Comparison of ENCODE assay signal across 30 mouse cellular contexts in genomic region chr7:24776145-24776544, GRCm38 (mm10). TPM values are rescaled to one million over a fixed set of nuclear protein-coding genes. Genes with fewer than 3 reads are reported as not detected.
A peak's percentile ranks its signal among the peaks of the same experiment; 100 is the strongest.
DNase-seq lines count a peak whose midpoint lies in the region; ATAC-seq and TF ChIP-seq lines count a peak whose summit lies in the region.
"Had no signal": no experiment of that assay in that cellular context is flagged by ENCODE, and none has a peak within 500 bp of the region (broad histone marks: within the 10 kb centered on the region; RNA-seq: fewer than 3 reads in every experiment).

No protein-coding gene starts in this region.

- 64% methylated on average over 2 of the region's 2 CpGs for WGBS in liver, embryonic 14.5 days (ENCODE audit: insufficient replicate concordance)
- WGBS in liver, embryonic 11.5 days, result 71% methylated on average over 2 of the region's 2 CpGs

- TF ChIP-seq CTCF in liver, embryonic 14.5 days (IDR thresholded peaks at IDR 0.05; ENCODE audit: low read depth), result peak; percentile 22
- peak in 2 of 3 experiments; percentile 21 to 24; a peak in 3 of 6 replicates for TF ChIP-seq CTCF in MEL (IDR thresholded peaks at IDR 0.05 in 2 of 3, conservative IDR thresholded peaks at IDR 0.05 in 1 of 3; ENCODE audit: control insufficient read depth in 1 of 3, insufficient read depth in 1 of 3, low read depth in 2 of 3, low read length in 3 of 3, poor library complexity in 1 of 3, severe bottlenecking in 1 of 3)

- ATAC-seq in liver, embryonic 14.5 days (ENCODE audit: insufficient read depth), result no peak
- ATAC-seq in liver, embryonic 11.5 days (replicated peaks; ENCODE audit: low FRiP score), result no peak
- ATAC-seq: forebrain, embryonic 13.5 days; forebrain, embryonic 16.5 days; hindbrain, embryonic 16.5 days; intestine, embryonic 15.5 days had no signal

- H3K4me1 ChIP-seq in liver, embryonic 14.5 days (replicated peaks; ENCODE audit: control insufficient read depth in 2 of 2, insufficient read depth in 2 of 2, low read length in 1 of 2), result no peaks in the 10 kb centered on the region
- no peaks in the 10 kb centered on the region for H3K4me1 ChIP-seq in liver, embryonic 11.5 days (replicated peaks; ENCODE audit: control insufficient read depth, insufficient read depth, low read length)
- peaks cover 0 to 4% of the 10 kb centered on the region in 2 experiments; a peak in 2 of 4 replicates for H3K4me1 ChIP-seq in MEL (ENCODE audit: control insufficient read depth in 1 of 2, insufficient read depth in 2 of 2, low read length in 2 of 2)
- H3K4me1 ChIP-seq: forebrain, embryonic 10.5 days; forebrain, embryonic 13.5 days; hindbrain, embryonic 13.5 days; intestine, embryonic 15.5 days had no signal

- no peak overlapping the region for H3K4me3 ChIP-seq in liver, embryonic 14.5 days (ENCODE audit: insufficient read depth in 1 of 2, low read depth in 2 of 2, low read length in 2 of 2)
- H3K4me3 ChIP-seq in liver, embryonic 11.5 days (ENCODE audit: low read depth, low read length), result no peak overlapping the region
- H3K4me3 ChIP-seq in MEL (ENCODE audit: control insufficient read depth in 1 of 2, insufficient read depth in 1 of 2, low read depth in 2 of 2, low read length in 2 of 2), result no peak overlapping the region
- H3K4me3 ChIP-seq: forebrain, embryonic 10.5 days; forebrain, embryonic 13.5 days; gastrocnemius, adult 2 months; hindbrain, embryonic 13.5 days; intestine, embryonic 15.5 days had no signal

- H3K9me3 ChIP-seq in liver, embryonic 14.5 days (ENCODE audit: control insufficient read depth, low read length), result no peaks in the 10 kb centered on the region
- no peaks in the 10 kb centered on the region for H3K9me3 ChIP-seq in liver, embryonic 11.5 days (ENCODE audit: control insufficient read depth, low read length)
- no peaks in the 10 kb centered on the region for H3K9me3 ChIP-seq in MEL (replicated peaks; ENCODE audit: insufficient read depth, low read length)
- H3K9me3 ChIP-seq: forebrain, embryonic 10.5 days; forebrain, embryonic 13.5 days; G1E; hindbrain, embryonic 13.5 days; intestine, embryonic 15.5 days had no signal

- no peaks in the 10 kb centered on the region for H3K79me2 ChIP-seq in MEL (ENCODE audit: control insufficient read depth, insufficient read depth, low read length, poor library complexity)

- H3K4me2 ChIP-seq in liver, embryonic 14.5 days (ENCODE audit: low read depth), result no peak overlapping the region
- no peak overlapping the region for H3K4me2 ChIP-seq in liver, embryonic 11.5 days
- H3K4me2 ChIP-seq: forebrain, embryonic 13.5 days; heart, embryonic 11.5 days; hindbrain, embryonic 13.5 days; intestine, embryonic 15.5 days had no signal

- no peak for TF ChIP-seq EP300 in liver, embryonic 14.5 days (IDR thresholded peaks at IDR 0.05; ENCODE audit: low read depth)
- no peak for TF ChIP-seq EP300 in MEL (IDR thresholded peaks at IDR 0.05; ENCODE audit: low read depth in 1 of 2, low read length in 2 of 2)

- TF ChIP-seq RAD21 in MEL (IDR thresholded peaks at IDR 0.05; ENCODE audit: low read depth, low read length), result peak; percentile 11

- H3K9ac ChIP-seq in liver, embryonic 14.5 days (replicated peaks), result no peak overlapping the region
- H3K9ac ChIP-seq in liver, embryonic 11.5 days (ENCODE audit: low read depth, low read length), result no peak overlapping the region
- H3K9ac ChIP-seq in MEL (ENCODE audit: control insufficient read depth, low read depth, low read length, poor library complexity, severe bottlenecking), result no peak overlapping the region
- H3K9ac ChIP-seq: forebrain, embryonic 13.5 days; hindbrain, embryonic 13.5 days; intestine, embryonic 15.5 days had no signal

- no peak for TF ChIP-seq POLR2A in MEL (IDR thresholded peaks at IDR 0.05; ENCODE audit: control insufficient read depth in 1 of 2, insufficient read depth in 1 of 2, low read depth in 1 of 2, low read length in 2 of 2, poor library complexity in 1 of 2)

- no peak for DNase-seq in liver, embryonic 14.5 days (ENCODE audit: low read depth in 3 of 3, low spot score in 3 of 3)
- DNase-seq in liver, embryonic 11.5 days (ENCODE audit: low spot score), result no peak
- peak; percentile 15 for DNase-seq in MEL (ENCODE audit: low read depth, low spot score)
- DNase-seq in ZHBTc4 (ENCODE audit: low read depth, low spot score), result peak; percentile 69
- DNase-seq in cerebellum, adult 8-10 months, result no peak
- DNase-seq in adrenal gland, postnatal 25 days, result no peak
- DNase-seq in adrenal gland, adult (ENCODE audit: inconsistent age in 2 of 2, low spot score in 1 of 2), result no peak
- DNase-seq: adrenal gland, adult 8-10 months; adrenal gland, postnatal 36 days; cerebellum, adult 18-20 months; cerebellum, postnatal 10 days; gastrocnemius, adult 2 months; gastrocnemius, postnatal 14 days; kidney, adult 11 months had no signal

- H3K27ac ChIP-seq in liver, embryonic 14.5 days, result no peak overlapping the region
- H3K27ac ChIP-seq in liver, embryonic 11.5 days (ENCODE audit: low read depth, low read length), result no peak overlapping the region
- no peak overlapping the region for H3K27ac ChIP-seq in MEL (ENCODE audit: control insufficient read depth, low read depth, low read length)
- H3K27ac ChIP-seq: forebrain, embryonic 10.5 days; forebrain, embryonic 13.5 days; gastrocnemius, adult 2 months; hindbrain, embryonic 13.5 days; intestine, embryonic 15.5 days had no signal

- no peaks in the 10 kb centered on the region for H3K27me3 ChIP-seq in liver, embryonic 14.5 days (ENCODE audit: control insufficient read depth, insufficient read depth, low read length)
- H3K27me3 ChIP-seq in liver, embryonic 11.5 days (replicated peaks; ENCODE audit: control insufficient read depth, insufficient read depth, low read length), result no peaks in the 10 kb centered on the region
- H3K27me3 ChIP-seq in MEL (ENCODE audit: control insufficient read depth in 1 of 2, insufficient read depth in 2 of 2, low read length in 2 of 2), result no peaks in the 10 kb centered on the region
- H3K27me3 ChIP-seq: forebrain, embryonic 13.5 days; hindbrain, embryonic 13.5 days; intestine, embryonic 15.5 days had no signal

- H3K36me3 ChIP-seq in liver, embryonic 14.5 days (replicated peaks; ENCODE audit: control insufficient read depth, insufficient read depth, low read depth), result no peaks in the 10 kb centered on the region
- no peaks in the 10 kb centered on the region for H3K36me3 ChIP-seq in liver, embryonic 11.5 days (ENCODE audit: control insufficient read depth, insufficient read depth, low read length)
- no peaks in the 10 kb centered on the region for H3K36me3 ChIP-seq in MEL (ENCODE audit: control insufficient read depth in 1 of 2, insufficient read depth in 2 of 2, low read length in 2 of 2)
- H3K36me3 ChIP-seq: forebrain, embryonic 10.5 days; G1E; hindbrain, embryonic 13.5 days; intestine, embryonic 15.5 days had no signal

TF ChIP-seq in MEL, 35 proteins besides CTCF, POLR2A, EP300 and RAD21 (continues in another document):
- TF ChIP-seq POLR2AphosphoS5 (IDR thresholded peaks at IDR 0.05; ENCODE audit: borderline replicate concordance, low read depth, low read length) (no peak), NELFE (IDR thresholded peaks at IDR 0.05; ENCODE audit: low read depth, low read length) (no peak), JUND (IDR thresholded peaks at IDR 0.05; ENCODE audit: low read depth, low read length) (no peak), MYC (IDR thresholded peaks at IDR 0.05; ENCODE audit: low read depth, low read length) (no peak), ZC3H11A (IDR thresholded peaks at IDR 0.05; ENCODE audit: low read depth, low read length) (no peak), KAT2A (conservative IDR thresholded peaks at IDR 0.05; ENCODE audit: low read depth, low read length) (no peak), MXI1 (IDR thresholded peaks at IDR 0.05; ENCODE audit: low read depth, low read length) (no peak), BHLHE40 (IDR thresholded peaks at IDR 0.05; ENCODE audit: borderline replicate concordance, low read depth, low read length) (no peak), POLR2AphosphoS2 (IDR thresholded peaks at IDR 0.05; ENCODE audit: low read length) (no peak), ETS1 (IDR thresholded peaks at IDR 0.05; ENCODE audit: low read depth, low read length) (no peak), NRF1 (IDR thresholded peaks at IDR 0.05; ENCODE audit: insufficient read depth, low read depth, low read length, poor library complexity, severe bottlenecking) (no peak), RCOR1 (IDR thresholded peaks at IDR 0.05; ENCODE audit: low read depth, low read length) (no peak), MAX (IDR thresholded peaks at IDR 0.05; ENCODE audit: low read length) (no peak), SMC3 (IDR thresholded peaks at IDR 0.05; ENCODE audit: low read depth, low read length) (no peak), ELF1 (IDR thresholded peaks at IDR 0.05; ENCODE audit: low read depth, low read length) (no peak), ZMIZ1 (IDR thresholded peaks at IDR 0.05; ENCODE audit: low read depth, low read length) (no peak)

RNA-seq across cellular contexts. Expression of gene Ceacam10, which starts 0.9 kb away (rescaled TPM):
- 0.19 and 0.39 TPM in 2 replicates for polyA plus RNA-seq in liver, embryonic 14.5 days (2012; rRNA removed)
- 0.25 and 0.34 TPM in 2 replicates for polyA plus RNA-seq in liver, embryonic 14.5 days (2014; fragmentation: Nextera tagmentation; extraction: Ambion mirVana)
- polyA plus RNA-seq in liver, embryonic 11.5 days (2014; fragmentation: Nextera tagmentation; extraction: Ambion mirVana), result not detected in 2 replicates
- not detected in 2 replicates for total RNA-seq in MEL (2012; rRNA removed)
- under 1 TPM in 1 of 2 experiments, not detected in 1; 0.19 TPM for polyA plus RNA-seq in MEL (2012; ENCODE audit: insufficient read depth in 1 of 2, insufficient read length in 2 of 2, low read depth in 1 of 2, low replicate concordance in 2 of 2, missing spikeins in 1 of 2)
- total RNA-seq in adrenal gland, postnatal 25 days (2021), result 0.36 TPM in 1 of 2 replicates, not detected in the other
- total RNA-seq: adrenal gland, postnatal 36 days; gastrocnemius, adult 2 months; gastrocnemius, postnatal 14 days; gastrocnemius, postnatal 4 days; heart, adult 8-10 months; heart, postnatal 25 days had no signal
- polyA plus RNA-seq: forebrain, embryonic 10.5 days; forebrain, embryonic 13.5 days; forebrain, embryonic 16.5 days; G1E; heart, embryonic 11.5 days; heart, embryonic 14.5 days; heart, postnatal 0 days; hindbrain, embryonic 13.5 days had no signal

RNA-seq across cellular contexts. Expression of gene Cd177, which starts 16.0 kb away (rescaled TPM):
- polyA plus RNA-seq in liver, embryonic 14.5 days (2012; rRNA removed), result 1.0 and 1.1 TPM in 2 replicates
- 1.9 and 2.8 TPM in 2 replicates for polyA plus RNA-seq in liver, embryonic 14.5 days (2014; fragmentation: Nextera tagmentation; extraction: Ambion mirVana)
- polyA plus RNA-seq in liver, embryonic 11.5 days (2014; fragmentation: Nextera tagmentation; extraction: Ambion mirVana), result 0.31 and 0.33 TPM in 2 replicates
- total RNA-seq in MEL (2012; rRNA removed), result not detected in 2 replicates
- polyA plus RNA-seq in MEL (2012; ENCODE audit: insufficient read depth in 1 of 2, insufficient read length in 2 of 2, low read depth in 1 of 2, low replicate concordance in 2 of 2, missing spikeins in 1 of 2), result under 1 TPM in 1 of 2 experiments, not detected in 1; 0.11 TPM
- total RNA-seq in adrenal gland, postnatal 25 days (2021), result not detected in 2 replicates
- total RNA-seq: G1E; gastrocnemius, adult 2 months; gastrocnemius, postnatal 14 days had no signal
- polyA plus RNA-seq: embryonic facial prominence, embryonic 11.5 days; forebrain, embryonic 10.5 days; heart, embryonic 14.5 days had no signal

RNA-seq across cellular contexts. Expression of gene Gm4763, which starts 49.4 kb away (rescaled TPM):
- not detected in 2 replicates for polyA plus RNA-seq in liver, embryonic 14.5 days (2012; rRNA removed)
- polyA plus RNA-seq in liver, embryonic 14.5 days (2014; fragmentation: Nextera tagmentation; extraction: Ambion mirVana), result not detected in 2 replicates
- not detected in 2 replicates for polyA plus RNA-seq in liver, embryonic 11.5 days (2014; fragmentation: Nextera tagmentation; extraction: Ambion mirVana)
- total RNA-seq in MEL (2012; rRNA removed), result not detected in 2 replicates
- not detected for polyA plus RNA-seq in MEL (2012; ENCODE audit: insufficient read depth in 1 of 2, insufficient read length in 2 of 2, low read depth in 1 of 2, low replicate concordance in 2 of 2, missing spikeins in 1 of 2)
- total RNA-seq in adrenal gland, postnatal 25 days (2021), result not detected in 2 replicates
- total RNA-seq: adrenal gland, adult 8-10 months; adrenal gland, postnatal 36 days; G1E; gastrocnemius, adult 2 months; gastrocnemius, postnatal 14 days; gastrocnemius, postnatal 4 days; heart, adult 8-10 months; heart, postnatal 25 days; hematopoietic stem cell, adult 5-6 weeks had no signal
- polyA plus RNA-seq: embryonic facial prominence, embryonic 11.5 days; embryonic facial prominence, embryonic 14.5 days; forebrain, embryonic 10.5 days; forebrain, embryonic 13.5 days; forebrain, embryonic 16.5 days; G1E; heart, embryonic 11.5 days; heart, embryonic 14.5 days; heart, postnatal 0 days; hindbrain, embryonic 13.5 days; hindbrain, embryonic 16.5 days; intestine, embryonic 15.5 days had no signal

Comparison
In these comparisons a context has a peak if more than half of its experiments do, and no peak if none do; other contexts are left out.
1. DNase-seq: peak in MEL (single experiment) and ZHBTc4 (single experiment); none in liver, embryonic 14.5 days (0 of 3), liver, embryonic 11.5 days (single experiment), cerebellum, adult 8-10 months (single experiment), adrenal gland, postnatal 25 days (single experiment) and adrenal gland, adult (0 of 2).